Mouse (Mus musculus): ENCODE results near the gene Fam178b. TPM values are rescaled to one million over a fixed set of nuclear protein-coding genes. Genes with fewer than 3 reads are reported as not detected.

The Fam178b gene
- polyA plus RNA-seq, 1 experiment: 1.2 TPM

Other genes with a start within 250 kb of the Fam178b start
- gene Lman2l, start 237.9 kb downstream of the Fam178b start, polyA plus RNA-seq (2012; rRNA removed): 8.1 and 9.3 TPM in 2 replicates
- gene Cnnm4, start 211.6 kb downstream of the Fam178b start, polyA plus RNA-seq (2012; rRNA removed): 103 and 109 TPM in 2 replicates
- 12.8 and 13.7 TPM in 2 replicates for gene Cnnm3, start 171.3 kb downstream of the Fam178b start, polyA plus RNA-seq (2012; rRNA removed)
- 6.5 and 8.1 TPM in 2 replicates for gene Ankrd23, start 146.3 kb downstream of the Fam178b start, polyA plus RNA-seq (2012; rRNA removed)
- 0.08 TPM in 1 of 2 replicates, not detected in the other for gene Gm42417, start 143.8 kb downstream of the Fam178b start, polyA plus RNA-seq (2012; rRNA removed)
- gene Ankrd39, start 135.7 kb downstream of the Fam178b start, polyA plus RNA-seq (2012; rRNA removed): 9.4 and 11.2 TPM in 2 replicates
- gene Sema4c, start 124.8 kb downstream of the Fam178b start, polyA plus RNA-seq (2012; rRNA removed): 4.7 and 6.7 TPM in 2 replicates
- 760 and 804 TPM in 2 replicates for gene Cox5b, start 8.3 kb upstream of the Fam178b start, polyA plus RNA-seq (2012; rRNA removed)
- gene 4933424G06Rik, start 27.0 kb upstream of the Fam178b start, polyA plus RNA-seq (2012; rRNA removed): not detected in 2 replicates
- gene Actr1b, start 31.2 kb upstream of the Fam178b start, polyA plus RNA-seq (2012; rRNA removed): 80.7 and 107 TPM in 2 replicates
- 6.9 and 8.0 TPM in 2 replicates for gene Zap70, start 78.6 kb upstream of the Fam178b start, polyA plus RNA-seq (2012; rRNA removed)

Measured in large intestine, adult 2 months (tissue).